Mouse (Mus musculus): Measurements from ENCODE around the gene Ccdc180. TPM values are rescaled to one million over a fixed set of nuclear protein-coding genes. Genes with fewer than 3 reads are reported as not detected.

The Ccdc180 gene
- polyA plus RNA-seq, 1 experiment from 2014 or later: 0.05 TPM

DNA sequence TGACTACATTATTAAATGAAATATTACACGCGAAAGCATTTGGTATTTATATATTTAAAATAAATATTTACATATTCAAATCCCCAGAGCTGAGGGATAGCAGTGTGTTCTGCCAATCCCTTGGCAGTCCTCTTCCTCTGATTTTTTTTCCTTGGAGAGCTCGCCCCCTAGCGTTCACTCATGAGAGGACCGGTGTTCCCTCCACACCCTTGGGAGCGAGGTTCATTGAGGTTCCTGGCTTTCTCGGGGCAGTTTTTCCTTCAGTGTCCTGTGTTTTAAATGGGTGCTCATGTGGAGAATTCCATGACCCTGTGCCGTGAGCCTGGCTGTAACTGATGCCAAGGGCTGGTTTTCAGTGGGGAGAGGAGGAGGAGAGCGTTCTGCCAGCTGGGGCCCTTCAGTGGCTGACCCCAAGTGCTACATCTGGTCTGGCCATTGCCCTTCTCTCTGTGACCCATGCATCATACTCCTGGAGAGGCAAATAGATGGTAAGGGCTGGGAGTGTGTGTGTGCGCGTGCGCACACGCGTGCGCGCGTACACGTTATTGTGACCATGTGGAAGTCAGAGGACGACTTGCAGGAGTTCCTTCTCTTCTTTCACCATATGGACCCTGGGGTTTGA is 34.2 kb upstream of the Ccdc180 start:
- ATAC-seq (ENCODE audit: insufficient read depth, low FRiP score, low TSS enrichment) (no peak), DNase-seq (ENCODE audit: low spot score) (peak; percentile 77)
- no peaks in the 10 kb centered on the region for H3K27me3 ChIP-seq (ENCODE audit: control insufficient read depth, insufficient read depth, low read length)
- no peaks in the 10 kb centered on the region for H3K9me3 ChIP-seq (ENCODE audit: control insufficient read depth, low read length)
- no peak overlapping the region for H3K4me2 ChIP-seq (ENCODE audit: low read depth)
- no peak overlapping the region for H3K27ac ChIP-seq (ENCODE audit: low read depth, low read length)
- no peak overlapping the region for H3K9ac ChIP-seq (ENCODE audit: low read length)
- H3K4me1 ChIP-seq (ENCODE audit: control insufficient read depth, insufficient read depth, low read length): 0 out of 2 replicates have a peak, but pooled peaks cover 2% of the 10 kb centered on the region
- no peaks in the 10 kb centered on the region for H3K36me3 ChIP-seq (ENCODE audit: control insufficient read depth, insufficient read depth, low read length)
- WGBS: 49% methylated on average over 19 of the region's 19 CpGs
- H3K4me3 ChIP-seq (ENCODE audit: low read depth, low read length): no peak overlapping the region

DNA sequence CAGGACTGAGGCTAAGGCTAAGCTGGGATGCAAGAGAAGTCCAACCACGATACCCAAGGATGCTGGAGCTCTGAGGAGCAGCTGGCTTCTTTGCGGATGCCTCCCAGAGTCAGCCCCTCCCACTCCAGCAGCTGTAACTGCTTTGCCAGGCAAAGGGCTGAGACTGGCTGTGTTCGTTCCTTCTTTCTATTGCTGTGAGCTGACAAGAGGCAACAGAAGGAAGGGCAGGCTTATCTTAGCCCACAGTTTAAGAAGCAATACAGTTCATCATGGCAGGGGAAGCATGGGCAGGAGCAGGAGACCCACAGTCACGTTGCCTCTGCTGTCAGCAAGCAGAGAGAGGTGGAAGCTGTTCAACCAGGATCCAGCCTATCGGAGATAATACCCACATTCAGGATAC is 28.9 kb upstream of the Ccdc180 start:
- H3K4me3 ChIP-seq (ENCODE audit: low read depth, low read length): no peak overlapping the region
- no peak overlapping the region for H3K27ac ChIP-seq (ENCODE audit: low read depth, low read length)
- DNase-seq (ENCODE audit: low spot score): no peak
- ATAC-seq (ENCODE audit: insufficient read depth, low FRiP score, low TSS enrichment): no peak
- WGBS: 68% methylated on average over 5 of the region's 5 CpGs
- no peaks in the 10 kb centered on the region for H3K36me3 ChIP-seq (ENCODE audit: control insufficient read depth, insufficient read depth, low read length)
- H3K4me1 ChIP-seq (ENCODE audit: control insufficient read depth, insufficient read depth, low read length): no peaks in the 10 kb centered on the region
- no peaks in the 10 kb centered on the region for H3K9me3 ChIP-seq (ENCODE audit: control insufficient read depth, low read length)
- no peak overlapping the region for H3K4me2 ChIP-seq (ENCODE audit: low read depth)
- no peak overlapping the region for H3K9ac ChIP-seq (ENCODE audit: low read length)
- H3K27me3 ChIP-seq (ENCODE audit: control insufficient read depth, insufficient read depth, low read length): no peaks in the 10 kb centered on the region

DNA sequence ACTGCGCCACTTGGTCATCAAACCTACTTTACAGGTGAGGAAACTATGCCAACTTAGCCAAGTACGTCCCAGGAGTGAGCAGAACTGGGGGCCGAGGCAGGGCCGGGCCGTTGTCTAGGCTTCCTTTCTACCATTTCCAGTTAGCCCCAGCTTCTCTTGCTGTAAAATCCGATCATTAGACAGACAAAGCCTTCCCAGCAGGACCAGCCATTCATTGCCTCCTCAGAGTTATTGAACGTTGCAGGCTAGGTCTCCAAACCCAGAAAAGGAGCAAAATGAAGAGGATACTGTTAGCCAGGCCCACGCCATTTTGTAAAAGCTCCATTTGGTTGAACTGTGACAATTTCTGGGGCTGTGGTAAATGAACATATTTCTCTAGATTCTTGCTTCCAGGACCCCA is 22.7 kb upstream of the Ccdc180 start:
- Histone ChIP-seq H3K27me3 (ENCODE audit: control insufficient read depth, insufficient read depth, low read length) (no peaks in the 10 kb centered on the region), H3K9ac (ENCODE audit: low read length) (no peak overlapping the region), H3K4me2 (ENCODE audit: low read depth) (no peak overlapping the region), H3K36me3 (ENCODE audit: control insufficient read depth, insufficient read depth, low read length) (no peaks in the 10 kb centered on the region), H3K4me1 (ENCODE audit: control insufficient read depth, insufficient read depth, low read length) (no peaks in the 10 kb centered on the region), H3K4me3 (ENCODE audit: low read depth, low read length) (no peak overlapping the region), H3K27ac (ENCODE audit: low read depth, low read length) (no peak overlapping the region), H3K9me3 (ENCODE audit: control insufficient read depth, low read length) (no peaks in the 10 kb centered on the region)
- 43% methylated on average over 8 of the region's 8 CpGs for WGBS
- DNase-seq (ENCODE audit: low spot score): no peak
- ATAC-seq (ENCODE audit: insufficient read depth, low FRiP score, low TSS enrichment): no peak

DNA sequence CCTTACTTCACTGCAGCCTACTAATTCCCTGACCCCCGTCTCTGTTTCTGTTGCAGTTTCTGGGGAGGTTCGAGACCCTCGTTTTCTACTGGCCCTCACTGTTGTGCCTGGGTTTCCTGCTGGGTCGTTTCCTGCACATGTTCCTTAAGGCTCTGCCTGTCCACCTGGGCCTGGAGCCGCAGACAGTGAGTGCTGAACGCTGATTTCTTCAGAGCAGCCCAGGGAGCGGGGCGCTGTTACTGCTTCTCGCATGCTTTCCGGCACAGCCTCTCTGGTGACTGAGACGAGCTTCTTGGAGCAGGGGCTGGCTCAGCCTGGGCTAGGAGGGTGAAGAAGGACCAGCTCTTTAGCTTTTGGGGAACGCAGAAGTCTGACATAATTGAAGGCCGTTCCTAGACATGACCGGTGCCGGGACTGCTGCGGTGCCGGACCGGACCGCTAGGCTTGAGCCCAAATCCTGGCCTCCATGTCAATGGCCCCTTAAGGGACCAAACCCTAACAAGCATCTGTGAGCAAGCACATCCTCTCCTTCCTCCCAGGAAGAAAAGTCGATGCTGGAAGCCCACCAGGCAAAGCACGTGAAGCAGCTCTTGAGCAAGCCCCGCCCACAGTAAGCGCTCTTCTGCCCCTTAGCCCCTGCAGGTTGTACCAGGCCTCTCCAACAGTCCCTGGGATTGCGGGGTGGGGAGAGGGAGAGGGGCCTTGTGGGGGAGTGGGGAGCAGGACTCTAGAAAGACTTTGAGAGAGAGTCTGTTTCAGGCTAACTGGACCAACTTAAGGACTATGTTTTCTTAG is 20.9 kb upstream of the Ccdc180 start:
- ATAC-seq (ENCODE audit: insufficient read depth, low FRiP score, low TSS enrichment): no peak
- Histone ChIP-seq H3K4me1 (ENCODE audit: control insufficient read depth, insufficient read depth, low read length) (no peaks in the 10 kb centered on the region), H3K9ac (ENCODE audit: low read length) (no peak overlapping the region), H3K27ac (ENCODE audit: low read depth, low read length) (no peak overlapping the region), H3K27me3 (ENCODE audit: control insufficient read depth, insufficient read depth, low read length) (no peaks in the 10 kb centered on the region), H3K9me3 (ENCODE audit: control insufficient read depth, low read length) (no peaks in the 10 kb centered on the region), H3K4me2 (ENCODE audit: low read depth) (no peak overlapping the region), H3K4me3 (ENCODE audit: low read depth, low read length) (no peak overlapping the region), H3K36me3 (ENCODE audit: control insufficient read depth, insufficient read depth, low read length) (no peaks in the 10 kb centered on the region)
- DNase-seq (ENCODE audit: low spot score): peak; percentile 12
- 34% methylated on average over 24 of the region's 24 CpGs for WGBS

DNA sequence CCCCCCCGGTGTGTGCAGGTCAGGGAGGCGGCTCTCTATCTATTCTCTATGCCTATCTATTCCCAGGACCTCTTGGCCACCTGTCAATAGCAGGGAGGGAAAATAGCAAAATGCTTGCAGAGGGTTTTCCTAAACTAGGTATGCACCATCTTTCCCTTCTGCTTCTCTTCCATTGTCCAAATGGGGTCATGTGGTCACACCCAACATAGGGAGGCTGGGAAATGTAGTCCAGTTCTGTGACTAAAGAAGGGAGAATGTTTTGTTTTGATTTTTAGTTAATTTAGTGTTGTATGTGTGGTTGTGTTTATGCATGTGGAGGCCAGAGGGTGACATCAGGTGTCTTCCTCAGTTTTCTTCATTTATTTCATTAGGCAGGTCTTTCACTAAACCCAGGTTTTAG is 18.0 kb upstream of the Ccdc180 start:
- ATAC-seq (ENCODE audit: insufficient read depth, low FRiP score, low TSS enrichment) (no peak), DNase-seq (ENCODE audit: low spot score) (no peak)
- Histone ChIP-seq H3K4me2 (ENCODE audit: low read depth) (no peak overlapping the region), H3K4me1 (ENCODE audit: control insufficient read depth, insufficient read depth, low read length) (no peaks in the 10 kb centered on the region), H3K9me3 (ENCODE audit: control insufficient read depth, low read length) (no peaks in the 10 kb centered on the region), H3K9ac (ENCODE audit: low read length) (no peak overlapping the region), H3K27ac (ENCODE audit: low read depth, low read length) (no peak overlapping the region), H3K4me3 (ENCODE audit: low read depth, low read length) (no peak overlapping the region), H3K36me3 (ENCODE audit: control insufficient read depth, insufficient read depth, low read length) (no peaks in the 10 kb centered on the region), H3K27me3 (ENCODE audit: control insufficient read depth, insufficient read depth, low read length) (no peaks in the 10 kb centered on the region)
- WGBS: 80% methylated on average over 2 of the region's 2 CpGs

DNA sequence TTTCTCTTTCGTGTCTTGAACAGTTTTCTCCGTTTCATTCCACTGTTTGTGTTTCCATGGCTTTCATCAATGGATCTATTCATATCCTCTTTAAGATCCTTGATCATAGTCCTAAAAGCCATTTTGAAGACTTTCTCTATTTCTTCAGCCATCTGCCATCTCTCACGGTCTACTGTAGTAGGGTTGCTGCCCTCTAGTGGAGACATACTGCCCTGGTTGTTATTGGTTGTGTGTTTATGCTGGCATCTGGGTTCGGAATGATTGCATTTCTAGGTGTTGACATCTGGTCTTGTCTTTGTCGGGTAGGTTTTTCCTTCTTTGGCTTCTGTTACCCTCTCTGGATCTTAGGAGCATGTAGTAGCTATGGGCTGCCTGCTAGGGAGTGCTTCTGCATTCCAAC is 11.2 kb upstream of the Ccdc180 start:
- ATAC-seq (ENCODE audit: insufficient read depth, low FRiP score, low TSS enrichment) (no peak), DNase-seq (ENCODE audit: low spot score) (no peak)
- Histone ChIP-seq H3K36me3 (ENCODE audit: control insufficient read depth, insufficient read depth, low read length) (no peaks in the 10 kb centered on the region), H3K4me2 (ENCODE audit: low read depth) (no peak overlapping the region), H3K27ac (ENCODE audit: low read depth, low read length) (no peak overlapping the region), H3K27me3 (ENCODE audit: control insufficient read depth, insufficient read depth, low read length) (no peaks in the 10 kb centered on the region), H3K9ac (ENCODE audit: low read length) (no peak overlapping the region), H3K4me3 (ENCODE audit: low read depth, low read length) (no peak overlapping the region), H3K4me1 (ENCODE audit: control insufficient read depth, insufficient read depth, low read length) (no peaks in the 10 kb centered on the region), H3K9me3 (ENCODE audit: control insufficient read depth, low read length) (no peaks in the 10 kb centered on the region)
- WGBS: 55% methylated on average over 5 of the region's 5 CpGs

DNA sequence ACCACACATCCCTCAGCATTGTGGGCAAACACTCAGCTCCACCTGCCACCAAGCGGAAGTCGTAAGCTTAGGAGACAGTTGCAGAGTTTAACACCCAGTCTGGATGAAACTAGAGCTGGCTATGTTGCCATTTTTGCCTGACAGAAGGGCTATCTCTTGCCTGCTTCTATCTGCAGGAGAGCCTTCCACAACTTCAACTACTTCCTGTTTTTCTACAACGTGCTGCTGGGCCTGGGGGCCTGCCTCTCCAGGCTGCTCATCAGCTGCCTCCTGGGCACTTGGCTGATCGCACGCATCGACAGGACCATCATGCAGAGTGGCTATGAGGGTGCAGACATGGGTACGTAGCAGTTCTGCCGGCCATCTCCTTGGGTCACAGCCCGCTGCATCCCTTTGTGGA is 7.6 kb upstream of the Ccdc180 start:
- 87% methylated on average over 9 of the region's 9 CpGs for WGBS
- H3K4me2 ChIP-seq (ENCODE audit: low read depth): no peak overlapping the region
- no peaks in the 10 kb centered on the region for H3K36me3 ChIP-seq (ENCODE audit: control insufficient read depth, insufficient read depth, low read length)
- no peak overlapping the region for H3K4me3 ChIP-seq (ENCODE audit: low read depth, low read length)
- H3K9me3 ChIP-seq (ENCODE audit: control insufficient read depth, low read length): no peaks in the 10 kb centered on the region
- no peak overlapping the region for H3K9ac ChIP-seq (ENCODE audit: low read length)
- DNase-seq (ENCODE audit: low spot score): no peak
- no peak overlapping the region for H3K27ac ChIP-seq (ENCODE audit: low read depth, low read length)
- no peaks in the 10 kb centered on the region for H3K4me1 ChIP-seq (ENCODE audit: control insufficient read depth, insufficient read depth, low read length)
- H3K27me3 ChIP-seq (ENCODE audit: control insufficient read depth, insufficient read depth, low read length): no peaks in the 10 kb centered on the region
- ATAC-seq (ENCODE audit: insufficient read depth, low FRiP score, low TSS enrichment): no peak

DNA sequence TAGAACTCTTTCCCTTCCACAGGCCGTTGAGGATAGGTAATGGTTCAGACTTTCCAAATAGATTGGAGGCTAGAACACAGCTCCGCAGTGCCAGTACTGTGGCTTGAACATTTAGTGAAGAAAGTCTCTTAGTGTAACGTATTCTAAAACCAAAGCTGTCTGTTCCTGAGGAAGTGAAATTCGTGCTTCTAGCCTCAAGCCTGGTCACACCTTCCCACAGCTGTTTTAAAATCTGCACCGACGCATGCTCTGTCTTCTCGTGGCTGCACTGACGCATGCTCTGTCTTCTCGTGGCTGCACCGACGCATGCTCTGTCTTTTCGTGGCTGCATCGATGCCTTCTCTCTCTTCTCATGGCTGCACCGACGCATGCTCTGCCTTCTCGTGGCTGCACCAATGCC is 6.9 kb upstream of the Ccdc180 start:
- Histone ChIP-seq H3K36me3 (ENCODE audit: control insufficient read depth, insufficient read depth, low read length) (no peaks in the 10 kb centered on the region), H3K4me3 (ENCODE audit: low read depth, low read length) (no peak overlapping the region), H3K27me3 (ENCODE audit: control insufficient read depth, insufficient read depth, low read length) (no peaks in the 10 kb centered on the region), H3K27ac (ENCODE audit: low read depth, low read length) (no peak overlapping the region), H3K4me1 (ENCODE audit: control insufficient read depth, insufficient read depth, low read length) (no peaks in the 10 kb centered on the region), H3K4me2 (ENCODE audit: low read depth) (no peak overlapping the region), H3K9me3 (ENCODE audit: control insufficient read depth, low read length) (no peaks in the 10 kb centered on the region), H3K9ac (ENCODE audit: low read length) (no peak overlapping the region)
- no peak for DNase-seq (ENCODE audit: low spot score)
- 91% methylated on average over 16 of the region's 16 CpGs for WGBS
- no peak for ATAC-seq (ENCODE audit: insufficient read depth, low FRiP score, low TSS enrichment)

DNA sequence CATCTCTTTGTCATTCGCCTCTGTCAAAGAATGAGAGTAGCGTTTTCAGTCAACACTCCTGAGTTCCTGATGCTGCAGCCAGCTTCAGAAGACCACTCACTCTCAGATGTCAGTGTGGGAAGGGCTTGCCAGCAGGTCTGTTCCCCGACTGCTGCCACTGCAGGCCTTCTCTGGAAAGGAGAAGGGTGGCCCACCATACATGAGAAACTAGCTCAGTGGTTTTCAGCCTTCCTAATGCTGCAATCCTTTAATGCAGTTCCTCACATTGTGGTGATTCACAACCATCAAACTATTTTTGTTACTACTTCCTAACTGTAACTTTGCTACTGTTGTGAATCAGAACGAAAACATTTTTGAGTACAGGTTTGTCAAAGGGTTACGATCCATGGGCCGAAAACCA is 616 bp upstream of the Ccdc180 start:
- DNase-seq (ENCODE audit: low spot score): no peak
- H3K4me3 ChIP-seq (ENCODE audit: low read depth, low read length): no peak overlapping the region
- H3K36me3 ChIP-seq (ENCODE audit: control insufficient read depth, insufficient read depth, low read length): no peaks in the 10 kb centered on the region
- no peaks in the 10 kb centered on the region for H3K9me3 ChIP-seq (ENCODE audit: control insufficient read depth, low read length)
- no peak overlapping the region for H3K4me2 ChIP-seq (ENCODE audit: low read depth)
- H3K9ac ChIP-seq (ENCODE audit: low read length): no peak overlapping the region
- peaks cover 9% of the 10 kb centered on the region for H3K4me1 ChIP-seq (ENCODE audit: control insufficient read depth, insufficient read depth, low read length)
- H3K27me3 ChIP-seq (ENCODE audit: control insufficient read depth, insufficient read depth, low read length): no peaks in the 10 kb centered on the region
- 59% methylated on average over 6 of the region's 6 CpGs for WGBS
- no peak overlapping the region for H3K27ac ChIP-seq (ENCODE audit: low read depth, low read length)
- no peak for ATAC-seq (ENCODE audit: insufficient read depth, low FRiP score, low TSS enrichment)

All from neural tube, embryonic 11.5 days (tissue).